Mouse (Mus musculus) G1E (cell line): ENCODE data around the gene Ercc8.

Experiments
- CTCF ChIP-seq: IDR thresholded peaks from 2 replicates; pipeline ENCODE4 v1.5.1; 2012; ENCODE audit warnings: low read depth, low read length, inconsistent platforms, mixed read lengths
- GATA1 ChIP-seq: IDR thresholded peaks from 2 replicates; pipeline ENCODE4 v1.6.1; 2012; ENCODE audit warnings: borderline replicate concordance, low read length, inconsistent platforms, mixed read lengths

GRCm38 (mm10) chr13:108110929-108111328 lies 47.6 kb upstream of the Ercc8 start:
- TF ChIP-seq CTCF (no peak), GATA1 (no peak)
